In genomic region chr2:49837454-49838059, GRCm38 (mm10) we compare ENCODE assay signal across 13 mouse cellular contexts. TPM values are rescaled to one million over a fixed set of nuclear protein-coding genes. Genes with fewer than 3 reads are reported as not detected.
DNase-seq lines count a peak whose midpoint lies in the region; ATAC-seq lines count a peak whose summit lies in the region.
"Had no signal": no experiment of that assay in that cellular context is flagged by ENCODE, and none has a peak within 500 bp of the region (broad histone marks: within the 10 kb centered on the region; RNA-seq: fewer than 3 reads in every experiment).

No protein-coding gene starts in this region.

- no peaks in the 10 kb centered on the region for H3K9me3 ChIP-seq in kidney, embryonic 15.5 days (replicated peaks)
- no peaks in the 10 kb centered on the region for H3K9me3 ChIP-seq in embryonic facial prominence, embryonic 15.5 days (replicated peaks)
- H3K9me3 ChIP-seq in hindbrain, embryonic 13.5 days, result no peaks in the 10 kb centered on the region
- H3K9me3 ChIP-seq in midbrain, embryonic 15.5 days, result no peaks in the 10 kb centered on the region
- H3K9me3 ChIP-seq in heart, embryonic 12.5 days (replicated peaks), result no peaks in the 10 kb centered on the region
- H3K9me3 ChIP-seq: heart, embryonic 15.5 days; liver, embryonic 13.5 days had no signal

- no peaks in the 10 kb centered on the region for H3K36me3 ChIP-seq in kidney, embryonic 15.5 days
- no peaks in the 10 kb centered on the region for H3K36me3 ChIP-seq in embryonic facial prominence, embryonic 15.5 days
- H3K36me3 ChIP-seq in hindbrain, embryonic 13.5 days, result no peaks in the 10 kb centered on the region
- no peaks in the 10 kb centered on the region for H3K36me3 ChIP-seq in midbrain, embryonic 15.5 days (replicated peaks)
- H3K36me3 ChIP-seq in heart, embryonic 12.5 days, result no peaks in the 10 kb centered on the region
- H3K36me3 ChIP-seq: heart, embryonic 15.5 days; liver, embryonic 13.5 days had no signal

- no peak for DNase-seq in kidney, adult 11 months
- no peak for DNase-seq in cerebellum, adult 18-20 months
- DNase-seq in lung, postnatal 10 days, result no peak
- DNase-seq: adrenal gland, postnatal 25 days; cerebellum, adult 11 months; liver, embryonic 13.5 days had no signal

- H3K27ac ChIP-seq in kidney, embryonic 15.5 days, result peak overlapping the region; percentile 6
- no peak overlapping the region for H3K27ac ChIP-seq in embryonic facial prominence, embryonic 15.5 days (replicated peaks)
- H3K27ac ChIP-seq in hindbrain, embryonic 13.5 days, result no peak overlapping the region
- H3K27ac ChIP-seq in midbrain, embryonic 15.5 days, result no peak overlapping the region
- no peak overlapping the region for H3K27ac ChIP-seq in heart, embryonic 12.5 days (ENCODE audit: poor library complexity, severe bottlenecking)
- H3K27ac ChIP-seq: heart, embryonic 15.5 days; liver, embryonic 13.5 days had no signal

- H3K9ac ChIP-seq in kidney, embryonic 15.5 days, result no peak overlapping the region
- H3K9ac ChIP-seq in embryonic facial prominence, embryonic 15.5 days, result no peak overlapping the region
- H3K9ac ChIP-seq in hindbrain, embryonic 13.5 days, result no peak overlapping the region
- no peak overlapping the region for H3K9ac ChIP-seq in midbrain, embryonic 15.5 days
- H3K9ac ChIP-seq in heart, embryonic 12.5 days, result no peak overlapping the region
- H3K9ac ChIP-seq: heart, embryonic 15.5 days; liver, embryonic 13.5 days had no signal

- H3K4me1 ChIP-seq in kidney, embryonic 15.5 days, result peaks cover 21% of the 10 kb centered on the region
- H3K4me1 ChIP-seq in embryonic facial prominence, embryonic 15.5 days, result peaks cover 11% of the 10 kb centered on the region; the same call in 1 of the 2 replicates
- peaks cover 6% of the 10 kb centered on the region; the same call in 1 of the 2 replicates for H3K4me1 ChIP-seq in hindbrain, embryonic 13.5 days (replicated peaks)
- peaks cover 8% of the 10 kb centered on the region; the same call in 1 of the 2 replicates for H3K4me1 ChIP-seq in midbrain, embryonic 15.5 days
- peaks cover 19% of the 10 kb centered on the region for H3K4me1 ChIP-seq in heart, embryonic 12.5 days (replicated peaks)
- H3K4me1 ChIP-seq: liver, embryonic 13.5 days had no signal

- H3K4me3 ChIP-seq in kidney, embryonic 15.5 days (replicated peaks), result no peak overlapping the region
- H3K4me3 ChIP-seq in embryonic facial prominence, embryonic 15.5 days (replicated peaks), result no peak overlapping the region
- no peak overlapping the region for H3K4me3 ChIP-seq in hindbrain, embryonic 13.5 days
- no peak overlapping the region for H3K4me3 ChIP-seq in midbrain, embryonic 15.5 days
- no peak overlapping the region for H3K4me3 ChIP-seq in heart, embryonic 12.5 days
- H3K4me3 ChIP-seq: heart, embryonic 15.5 days; liver, embryonic 13.5 days had no signal

- 0 out of 2 replicates have a peak, but pooled peaks have one; percentile 47 for ATAC-seq in kidney, embryonic 15.5 days (replicated peaks; ENCODE audit: low FRiP score)
- no peak for ATAC-seq in embryonic facial prominence, embryonic 15.5 days (ENCODE audit: insufficient number of reproducible peaks, low FRiP score, low TSS enrichment, low read depth)
- ATAC-seq in hindbrain, embryonic 13.5 days (ENCODE audit: low FRiP score), result peak; percentile 46; the same call in 1 of the 2 replicates
- 0 out of 2 replicates have a peak, but pooled peaks have one; percentile 27 for ATAC-seq in midbrain, embryonic 15.5 days (replicated peaks)
- no peak for ATAC-seq in heart, embryonic 12.5 days (ENCODE audit: insufficient number of reproducible peaks, low FRiP score)
- ATAC-seq: intestine, embryonic 16.5 days had no signal

- peak overlapping the region; percentile 19; the same call in 1 of the 2 replicates for H3K4me2 ChIP-seq in kidney, embryonic 15.5 days
- H3K4me2 ChIP-seq in embryonic facial prominence, embryonic 15.5 days (replicated peaks), result peak overlapping the region; percentile 22; the same call in 1 of the 2 replicates
- no peak overlapping the region for H3K4me2 ChIP-seq in hindbrain, embryonic 13.5 days
- H3K4me2 ChIP-seq in midbrain, embryonic 15.5 days, result no peak overlapping the region
- H3K4me2 ChIP-seq in heart, embryonic 12.5 days, result no peak overlapping the region
- H3K4me2 ChIP-seq: heart, embryonic 15.5 days; liver, embryonic 13.5 days had no signal

- WGBS in kidney, embryonic 15.5 days, result 45% methylated on average over 12 of the region's 12 CpGs
- WGBS in embryonic facial prominence, embryonic 15.5 days, result 40% methylated on average over 12 of the region's 12 CpGs
- 48% methylated on average over 11 of the region's 12 CpGs for WGBS in hindbrain, embryonic 13.5 days
- 54% methylated on average over 12 of the region's 12 CpGs for WGBS in midbrain, embryonic 15.5 days
- WGBS in heart, embryonic 12.5 days, result 50% methylated on average over 12 of the region's 12 CpGs

- no peaks in the 10 kb centered on the region for H3K27me3 ChIP-seq in kidney, embryonic 15.5 days
- no peaks in the 10 kb centered on the region for H3K27me3 ChIP-seq in embryonic facial prominence, embryonic 15.5 days
- H3K27me3 ChIP-seq in hindbrain, embryonic 13.5 days, result no peaks in the 10 kb centered on the region
- H3K27me3 ChIP-seq in midbrain, embryonic 15.5 days (replicated peaks), result no peaks in the 10 kb centered on the region
- H3K27me3 ChIP-seq in heart, embryonic 12.5 days (replicated peaks), result no peaks in the 10 kb centered on the region
- H3K27me3 ChIP-seq: heart, embryonic 15.5 days; liver, embryonic 13.5 days had no signal

RNA-seq across cellular contexts. Expression of gene Lypd6b, which starts 50.1 kb away (rescaled TPM):
- 10.0 and 11.6 TPM in 2 replicates for polyA plus RNA-seq in kidney, embryonic 15.5 days (2015; fragmentation: Nextera tagmentation; extraction: Ambion mirVana)
- polyA plus RNA-seq in embryonic facial prominence, embryonic 15.5 days (2015; fragmentation: Nextera tagmentation; extraction: Ambion mirVana), result 12.0 and 12.5 TPM in 2 replicates
- 4.4 and 5.0 TPM in 2 replicates for polyA plus RNA-seq in hindbrain, embryonic 13.5 days (2015; fragmentation: Nextera tagmentation; extraction: Ambion mirVana)
- polyA plus RNA-seq in midbrain, embryonic 15.5 days (2015; fragmentation: Nextera tagmentation; extraction: Ambion mirVana), result 12.6 and 13.7 TPM in 2 replicates
- 2.6 and 3.8 TPM in 2 replicates for polyA plus RNA-seq in heart, embryonic 12.5 days (2016; fragmentation: Nextera tagmentation; extraction: Ambion mirVana)
- polyA plus RNA-seq: liver, embryonic 13.5 days had no signal

Comparison
In these comparisons a context has a peak if more than half of its experiments do, and no peak if none do; other contexts are left out.
1. ATAC-seq: peak in kidney, embryonic 15.5 days (single experiment), hindbrain, embryonic 13.5 days (single experiment) and midbrain, embryonic 15.5 days (single experiment); none in embryonic facial prominence, embryonic 15.5 days (single experiment) and heart, embryonic 12.5 days (single experiment).
2. H3K4me2 ChIP-seq: peak in kidney, embryonic 15.5 days (single experiment) and embryonic facial prominence, embryonic 15.5 days (single experiment); none in hindbrain, embryonic 13.5 days (single experiment), midbrain, embryonic 15.5 days (single experiment) and heart, embryonic 12.5 days (single experiment).